Mouse (Mus musculus) CD4-positive helper T cell, adult 2 months (primary cell): ENCODE measurements around the gene Celf2.

Source experiments
- DNase-seq: peaks from one replicate; pipeline ENCODE4 v3.0.0-alpha.2; 2012; ENCODE audit warnings: low read depth, missing footprints, low spot score

Gene Celf2

DNA sequence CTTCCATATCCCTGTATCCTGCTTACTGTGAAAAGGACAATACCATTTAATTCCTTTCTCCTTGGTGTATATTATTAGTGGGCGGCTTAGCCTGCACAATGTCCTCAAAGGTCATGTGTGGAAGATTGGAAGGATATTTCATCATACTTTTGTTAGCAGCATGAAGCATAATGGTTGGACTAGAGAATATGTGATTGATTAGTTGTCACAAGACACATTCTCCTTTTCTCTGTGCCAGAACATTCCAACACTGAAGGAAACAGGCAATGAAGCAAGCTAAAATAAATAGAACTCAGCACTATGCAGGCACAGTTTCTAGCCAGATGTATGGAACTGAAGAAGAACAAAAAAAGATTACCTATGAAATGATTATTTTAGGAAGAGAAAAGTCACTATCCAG is 482.6 kb downstream of the Celf2 start:
- DNase-seq = no peak

DNA sequence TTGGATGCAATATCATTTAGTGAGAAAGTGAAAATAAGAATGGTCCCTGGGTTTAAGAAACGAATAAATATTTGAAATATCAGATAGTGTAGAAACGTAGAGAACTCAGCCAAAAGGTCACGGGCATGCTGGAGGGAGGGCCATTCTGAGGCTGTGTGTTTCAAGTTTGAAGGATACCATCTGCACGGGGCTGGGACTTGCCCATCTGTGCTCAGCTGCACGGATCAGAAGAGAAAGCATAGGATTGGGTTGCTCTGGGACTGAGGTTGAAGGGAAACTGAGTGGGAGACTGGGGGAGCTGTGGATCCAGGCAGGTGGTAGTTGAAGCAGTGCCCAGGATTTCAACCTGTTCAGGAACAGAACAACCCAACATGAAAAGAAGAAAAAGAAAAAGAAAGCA is 483.8 kb downstream of the Celf2 start:
- DNase-seq = no peak

DNA sequence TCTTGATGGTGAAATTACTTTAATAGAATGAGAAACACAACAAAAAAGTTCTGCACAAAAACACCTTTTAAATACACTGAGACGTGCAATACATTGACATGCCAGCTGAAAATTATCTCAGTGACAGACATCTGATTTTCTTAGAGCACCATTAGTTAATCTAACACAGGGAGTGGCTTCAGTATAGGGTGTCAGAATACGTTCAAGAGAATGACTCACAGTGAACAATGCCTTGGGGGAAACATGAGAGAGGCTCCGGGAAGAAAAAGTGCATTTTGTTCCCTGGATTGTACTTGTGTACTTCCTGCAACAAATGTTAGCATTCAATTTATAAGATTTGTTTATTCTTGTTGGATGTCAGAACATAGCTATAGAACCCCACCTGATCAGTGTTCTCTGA is 487.2 kb downstream of the Celf2 start:
- no peak for DNase-seq

DNA sequence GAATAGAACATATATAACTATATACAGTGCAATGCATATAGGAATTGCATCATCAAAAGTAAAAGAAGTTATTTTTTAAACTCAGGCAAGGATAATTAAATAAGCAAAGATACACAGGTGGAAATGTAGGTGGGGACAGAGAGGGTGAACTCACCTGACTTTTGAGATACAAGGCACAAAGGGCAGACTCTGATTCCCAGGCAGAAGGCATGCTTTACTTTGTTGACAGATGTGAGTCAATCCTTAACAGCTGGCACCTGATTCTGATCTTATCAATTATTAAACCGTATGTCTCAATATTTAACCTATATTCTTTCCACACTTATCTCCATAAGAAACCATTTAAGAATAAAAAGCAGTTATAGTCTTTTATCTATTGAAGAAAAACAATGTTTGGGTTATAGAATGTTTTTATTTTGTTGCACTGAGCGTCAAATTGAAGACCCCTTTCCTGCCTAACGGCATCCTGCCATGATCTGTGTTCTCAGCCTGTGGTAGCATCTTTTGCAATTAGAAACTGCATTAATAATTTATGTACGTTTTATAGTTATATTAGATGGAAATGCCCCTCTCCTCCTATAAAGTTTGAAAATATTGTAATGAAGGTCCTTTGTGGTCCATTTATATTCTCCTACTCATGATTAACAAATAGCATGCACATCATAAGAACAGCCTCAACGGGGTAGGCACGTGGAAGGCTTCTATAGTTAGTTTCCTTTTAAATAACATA is 491.8 kb downstream of the Celf2 start:
- DNase-seq = no peak

- no peak for DNase-seq
These were observed 496.2 kb downstream of the Celf2 start for GRCm38 (mm10) chr2:7013126-7013525.

- DNase-seq = no peak
These were observed 502.5 kb downstream of the Celf2 start for GRCm38 (mm10) chr2:7006816-7007215.

DNA sequence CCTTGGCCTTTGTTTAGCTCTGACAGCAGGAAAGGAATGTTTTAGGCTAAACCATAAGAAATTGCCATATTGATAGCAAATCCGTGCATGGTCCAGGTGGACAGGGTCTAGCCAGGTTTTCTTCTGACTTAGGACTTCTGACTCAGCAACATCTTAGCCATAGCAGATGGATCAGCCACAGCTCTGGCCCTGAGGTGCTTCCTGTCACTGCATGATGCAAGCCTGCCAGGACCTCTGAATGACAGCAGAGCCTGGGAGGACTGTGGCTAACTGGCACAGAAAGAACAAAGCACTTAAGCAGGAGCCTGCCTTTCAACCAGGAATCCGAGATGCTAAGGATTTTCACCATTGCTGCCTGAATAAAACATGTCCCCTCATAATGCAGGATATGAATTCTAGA is 507.4 kb downstream of the Celf2 start:
- no peak for DNase-seq

DNA sequence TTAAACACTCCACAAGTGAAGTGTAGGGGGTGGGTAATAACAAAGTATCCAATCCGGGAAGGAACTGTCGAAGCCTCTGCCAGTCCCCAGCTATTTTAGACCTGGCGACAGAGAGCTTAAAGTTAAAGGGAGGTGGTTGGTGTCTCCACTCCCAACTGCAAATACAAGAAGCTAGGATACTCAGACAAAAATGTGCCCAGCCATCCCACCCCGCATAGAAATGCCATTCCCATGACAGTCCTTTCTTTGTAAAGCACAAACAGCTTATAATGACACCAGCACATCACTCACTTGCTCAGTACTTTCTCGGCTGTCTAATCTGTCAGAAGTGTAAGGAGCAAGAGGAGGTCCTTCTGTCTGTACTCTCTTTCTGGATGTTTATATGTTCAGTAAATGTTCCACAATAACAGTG is 518.3 kb downstream of the Celf2 start:
- DNase-seq = no peak

DNA sequence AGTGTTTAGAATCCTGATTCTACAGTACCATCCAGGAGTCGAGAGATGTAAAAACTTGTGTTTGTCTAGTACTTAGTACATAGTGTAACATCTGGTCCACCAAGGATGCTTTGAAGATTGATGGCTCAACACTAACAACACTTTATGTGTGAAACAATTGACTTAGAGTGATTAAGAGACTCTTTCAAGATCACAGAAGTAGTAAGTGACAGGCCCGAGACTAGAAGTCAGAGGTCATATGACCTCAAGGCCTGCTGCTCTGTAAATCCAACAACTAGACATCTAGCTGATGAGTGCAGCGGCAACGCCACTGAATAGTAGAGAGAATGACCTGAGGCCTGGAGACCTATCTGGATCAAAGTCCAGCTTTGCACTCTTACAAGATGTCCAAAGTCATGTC is 523.7 kb downstream of the Celf2 start:
- no peak for DNase-seq

- no peak for DNase-seq
These were observed 525.5 kb downstream of the Celf2 start for GRCm38 (mm10) chr2:6983902-6984301.

- no peak for DNase-seq
These were observed 533.1 kb downstream of the Celf2 start for GRCm38 (mm10) chr2:6976300-6976699.

DNA sequence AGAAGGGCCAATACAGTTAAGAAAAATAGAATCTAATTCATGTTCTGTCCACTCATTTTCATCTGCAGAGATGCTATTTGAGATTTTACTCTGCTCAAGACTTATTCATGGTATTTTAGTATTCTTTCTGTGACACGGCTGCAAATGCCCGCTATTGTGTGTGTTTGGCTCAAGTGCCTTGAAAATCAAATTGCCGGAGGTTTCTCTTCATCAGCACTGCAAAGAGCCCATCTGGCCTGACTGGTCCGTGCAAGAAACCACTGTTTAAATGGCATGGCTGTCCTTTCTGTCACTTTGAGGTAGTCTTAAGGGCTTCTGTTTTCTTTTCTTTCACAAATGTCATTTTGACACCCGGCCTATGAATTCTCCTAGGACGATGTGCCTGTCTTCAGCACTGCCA is 540.1 kb downstream of the Celf2 start:
- no peak for DNase-seq

GRCm38 (mm10) chr2:6965243-6965642 is 544.1 kb downstream of the Celf2 start:
- no peak for DNase-seq

DNA sequence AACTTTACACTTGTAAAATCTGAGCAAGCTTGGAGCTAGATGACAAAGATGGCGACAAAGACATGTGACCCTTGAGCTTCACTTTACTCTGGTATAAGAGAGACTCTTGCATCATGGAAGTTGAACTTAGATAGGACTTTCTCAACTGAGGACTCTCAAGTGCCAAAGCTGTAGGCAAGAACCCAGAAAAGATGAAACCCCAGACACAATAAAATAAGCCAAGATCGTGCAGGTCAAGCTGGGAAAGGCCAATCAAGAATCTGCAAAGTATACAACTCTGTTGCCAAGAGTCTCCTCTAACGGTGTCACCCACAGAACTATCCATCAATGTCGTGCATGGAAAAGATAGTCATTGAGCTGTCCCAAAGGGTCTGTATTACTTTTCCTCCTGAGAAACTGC is 558.7 kb downstream of the Celf2 start:
- no peak for DNase-seq

- DNase-seq = no peak
These were observed 563.5 kb downstream of the Celf2 start for GRCm38 (mm10) chr2:6945638-6946415.

- DNase-seq = no peak
These were observed 565.7 kb downstream of the Celf2 start for GRCm38 (mm10) chr2:6943651-6944050.

- no peak for DNase-seq
These were observed 566.5 kb downstream of the Celf2 start for GRCm38 (mm10) chr2:6942635-6943390.

- DNase-seq = no peak
These were observed 570.2 kb downstream of the Celf2 start for GRCm38 (mm10) chr2:6939143-6939542.

DNA sequence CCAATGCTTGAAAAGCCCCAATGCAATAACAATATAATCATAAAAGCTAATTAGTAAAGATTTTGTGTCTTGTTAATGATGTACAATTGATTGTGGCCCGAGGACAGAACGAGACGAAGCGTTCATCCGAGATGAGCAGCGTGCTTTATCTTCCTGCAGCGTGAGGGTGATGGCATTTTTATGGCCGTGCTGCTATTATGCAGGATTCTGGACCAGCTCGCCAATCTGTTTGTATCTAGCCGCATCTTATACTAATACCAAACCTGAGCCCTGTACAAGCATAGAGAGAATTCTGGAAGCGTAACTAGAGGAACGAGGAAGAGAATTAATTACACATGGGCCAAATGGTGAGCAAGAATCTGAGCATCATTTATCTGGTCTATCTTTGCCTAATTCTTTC is 576.2 kb downstream of the Celf2 start:
- DNase-seq = no peak

- DNase-seq = no peak
These were observed 581.5 kb downstream of the Celf2 start for GRCm38 (mm10) chr2:6927693-6928360.

DNA sequence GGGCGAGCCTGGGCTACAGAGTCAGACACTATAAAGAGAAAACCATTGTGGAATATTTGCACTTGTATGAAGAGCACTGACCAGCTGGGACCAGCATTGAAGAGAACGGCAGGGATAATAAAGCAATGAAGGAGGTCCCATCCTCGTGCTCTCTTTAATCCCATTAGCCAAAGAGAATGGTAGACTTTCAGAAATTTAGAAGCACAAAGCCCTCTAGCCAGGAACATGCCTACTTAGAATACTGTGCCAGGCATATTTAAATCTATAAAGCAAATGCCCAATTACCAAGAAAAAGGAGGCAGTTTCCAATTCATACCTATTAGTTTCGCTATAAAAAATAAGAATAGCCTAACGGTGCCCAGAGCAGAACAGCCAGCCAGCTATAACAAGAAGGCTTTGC is 583.9 kb downstream of the Celf2 start:
- no peak for DNase-seq
